Mouse (Mus musculus): Measurements from ENCODE around the gene Olfr437. TPM values are rescaled to one million over a fixed set of nuclear protein-coding genes. Genes with fewer than 3 reads are reported as not detected.
"Not testable (repeated sequence)": the region's sequence is repeated elsewhere in the genome, so short reads cannot be mapped to it uniquely, and the experiment has no call there.

Olfr437 gene
- total and polyA plus RNA-seq, 3 experiments: not detected

GRCm38 (mm10) chr6:43212873-43213272 is 49.8 kb downstream of the Olfr437 start, which contains the start of gene Olfr434:
Gene Olfr434, plus strand, starts transcription at chr6:43213021.
- not testable (repeated sequence) for H3K9me3 ChIP-seq (replicated peaks; ENCODE audit: insufficient read depth, low read length)

More at GRCm38 (mm10) chr6:43212873-43213272, 49.8 kb downstream of the Olfr437 start, which contains the start of gene Olfr434:
- not testable (repeated sequence) for H3K4me3 ChIP-seq (ENCODE audit: control insufficient read depth in 1 of 2, insufficient read depth in 1 of 2, low read depth in 2 of 2, low read length in 2 of 2); H3K36me3 ChIP-seq (ENCODE audit: control insufficient read depth in 1 of 2, insufficient read depth in 2 of 2, low read length in 2 of 2); H3K4me1 ChIP-seq (ENCODE audit: control insufficient read depth in 1 of 2, insufficient read depth in 2 of 2, low read length in 2 of 2); H3K9ac ChIP-seq (ENCODE audit: control insufficient read depth, low read depth, low read length, poor library complexity, severe bottlenecking); H3K27ac ChIP-seq (ENCODE audit: control insufficient read depth, low read depth, low read length); DNase-seq (ENCODE audit: low read depth, low spot score); H3K79me2 ChIP-seq (ENCODE audit: control insufficient read depth, insufficient read depth, low read length, poor library complexity); H3K27me3 ChIP-seq (ENCODE audit: control insufficient read depth in 1 of 2, insufficient read depth in 2 of 2, low read length in 2 of 2)

Other genes starting within 250 kb of the Olfr437 start
- gene Olfr446, start 241.9 kb upstream of the Olfr437 start, total RNA-seq (2012; rRNA removed): not detected in 2 replicates
- gene Olfr446, start 241.9 kb upstream of the Olfr437 start, polyA plus RNA-seq (2012; ENCODE audit: insufficient read depth in 1 of 2, insufficient read length in 2 of 2, low read depth in 1 of 2, low replicate concordance in 2 of 2, missing spikeins in 1 of 2): under 1 TPM in 1 of 2 experiments, not detected in 1; 0.01 TPM
- gene Olfr444, start 214.2 kb upstream of the Olfr437 start, total RNA-seq (2012; rRNA removed): not detected in 2 replicates
- not detected for gene Olfr444, start 214.2 kb upstream of the Olfr437 start, polyA plus RNA-seq (2012; ENCODE audit: insufficient read depth in 1 of 2, insufficient read length in 2 of 2, low read depth in 1 of 2, low replicate concordance in 2 of 2, missing spikeins in 1 of 2)
- not detected in 2 replicates for gene Olfr441, start 56.9 kb upstream of the Olfr437 start, total RNA-seq (2012; rRNA removed)
- gene Olfr441, start 56.9 kb upstream of the Olfr437 start, polyA plus RNA-seq (2012; ENCODE audit: insufficient read depth in 1 of 2, insufficient read length in 2 of 2, low read depth in 1 of 2, low replicate concordance in 2 of 2, missing spikeins in 1 of 2): not detected
- gene Olfr237-ps1, start 16.7 kb upstream of the Olfr437 start, total RNA-seq (2012; rRNA removed): not detected in 2 replicates
- not detected for gene Olfr237-ps1, start 16.7 kb upstream of the Olfr437 start, polyA plus RNA-seq (2012; ENCODE audit: insufficient read depth in 1 of 2, insufficient read length in 2 of 2, low read depth in 1 of 2, low replicate concordance in 2 of 2, missing spikeins in 1 of 2)
- not detected in 2 replicates for gene Olfr13, start 8.9 kb downstream of the Olfr437 start, total RNA-seq (2012; rRNA removed)
- not detected for gene Olfr13, start 8.9 kb downstream of the Olfr437 start, polyA plus RNA-seq (2012; ENCODE audit: insufficient read depth in 1 of 2, insufficient read length in 2 of 2, low read depth in 1 of 2, low replicate concordance in 2 of 2, missing spikeins in 1 of 2)
- not detected in 2 replicates for gene Olfr435, start 33.9 kb downstream of the Olfr437 start, total RNA-seq (2012; rRNA removed)
- not detected for gene Olfr435, start 33.9 kb downstream of the Olfr437 start, polyA plus RNA-seq (2012; ENCODE audit: insufficient read depth in 1 of 2, insufficient read length in 2 of 2, low read depth in 1 of 2, low replicate concordance in 2 of 2, missing spikeins in 1 of 2)
- not detected in 2 replicates for gene Olfr434, start 49.7 kb downstream of the Olfr437 start, total RNA-seq (2012; rRNA removed)
- gene Olfr434, start 49.7 kb downstream of the Olfr437 start, polyA plus RNA-seq (2012; ENCODE audit: insufficient read depth in 1 of 2, insufficient read length in 2 of 2, low read depth in 1 of 2, low replicate concordance in 2 of 2, missing spikeins in 1 of 2): not detected
- gene Olfr47, start 68.2 kb downstream of the Olfr437 start, total RNA-seq (2012; rRNA removed): not detected in 2 replicates
- not detected for gene Olfr47, start 68.2 kb downstream of the Olfr437 start, polyA plus RNA-seq (2012; ENCODE audit: insufficient read depth in 1 of 2, insufficient read length in 2 of 2, low read depth in 1 of 2, low replicate concordance in 2 of 2, missing spikeins in 1 of 2)
- gene Arhgef5, start 102.3 kb downstream of the Olfr437 start, total RNA-seq (2012; rRNA removed): not detected in 2 replicates
- gene Arhgef5, start 102.3 kb downstream of the Olfr437 start, polyA plus RNA-seq (2012; ENCODE audit: insufficient read depth in 1 of 2, insufficient read length in 2 of 2, low read depth in 1 of 2, low replicate concordance in 2 of 2, missing spikeins in 1 of 2): not detected
- not detected in 2 replicates for gene Nobox, start 146.3 kb downstream of the Olfr437 start, total RNA-seq (2012; rRNA removed)
- not detected for gene Nobox, start 146.3 kb downstream of the Olfr437 start, polyA plus RNA-seq (2012; ENCODE audit: insufficient read depth in 1 of 2, insufficient read length in 2 of 2, low read depth in 1 of 2, low replicate concordance in 2 of 2, missing spikeins in 1 of 2)

Measured in MEL (cell line).